Mouse (Mus musculus): Measurements from ENCODE around the gene Tamm41.

- TF ChIP-seq POLR2A (IDR thresholded peaks at IDR 0.05; ENCODE audit: low read depth, low read length) (no peak), CTCF (IDR thresholded peaks at IDR 0.05; ENCODE audit: extremely low read depth, insufficient read length, insufficient replicate concordance, low read depth, low read length) (no peak)
Measured at GRCm38 (mm10) chr6:115010304-115010703, 27.4 kb downstream of the Tamm41 start.

Measured in small intestine, adult 2 months (tissue).